Mouse (Mus musculus) spleen, postnatal 36 days (tissue): ENCODE data around the gene Anks1b.

ENCODE experiments used
- DNase-seq, 2 experiments: peaks; one replicate each; pipeline ENCODE4 v3.0.0; 2022; ENCODE audit warnings: low spot score in 2 of 2, mixed read lengths in 1 of 2

Anks1b gene

GRCm38 (mm10) chr10:90814412-90814811, 941.1 kb downstream of the Anks1b start:
- DNase-seq: no peak

GRCm38 (mm10) chr10:90818246-90818937, 945.1 kb downstream of the Anks1b start:
- no peak for DNase-seq

GRCm38 (mm10) chr10:90823438-90823837, 950.1 kb downstream of the Anks1b start:
- DNase-seq: no peak

DNA sequence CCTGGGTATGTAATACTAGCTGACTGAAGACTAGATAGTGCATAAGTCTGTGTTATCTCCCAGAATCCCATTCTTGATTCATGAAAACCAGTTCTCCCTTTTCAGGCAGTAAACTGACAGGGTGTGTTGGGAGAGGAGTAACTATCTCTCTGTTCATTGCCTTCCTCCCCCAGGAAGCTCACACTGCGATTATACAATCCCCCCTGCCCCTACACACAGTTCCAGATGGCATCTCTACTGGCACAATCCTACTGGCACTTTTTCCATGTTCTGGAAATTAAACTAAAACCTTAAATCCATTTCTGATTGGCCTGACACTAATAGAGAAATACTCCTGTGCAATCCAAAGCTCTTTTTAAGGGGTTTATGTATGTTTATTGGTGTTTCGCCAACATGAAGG, 951.4 kb downstream of the Anks1b start:
- DNase-seq: no peak

DNA sequence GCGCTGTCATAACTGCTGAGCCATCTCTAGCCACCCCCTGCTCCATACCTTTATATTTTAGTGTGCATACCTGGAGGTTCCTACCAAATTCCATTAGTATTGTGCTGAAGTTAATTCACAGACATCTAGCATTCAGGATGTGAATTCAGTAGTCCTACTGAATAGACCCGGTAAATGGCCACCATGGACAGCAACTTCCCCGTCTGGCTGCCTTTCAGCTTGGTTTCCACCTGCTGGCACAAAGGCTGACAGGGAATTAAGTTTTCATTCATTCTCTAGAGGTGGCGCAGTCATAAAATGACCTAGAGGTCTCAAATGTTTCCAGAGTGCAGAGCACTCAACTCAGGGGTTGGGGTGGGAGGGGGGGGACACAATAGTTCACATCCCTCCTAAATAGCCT, 953.6 kb downstream of the Anks1b start:
- DNase-seq: no peak

- no peak for DNase-seq
Observed at GRCm38 (mm10) chr10:90828581-90829393, 955.5 kb downstream of the Anks1b start.

DNA sequence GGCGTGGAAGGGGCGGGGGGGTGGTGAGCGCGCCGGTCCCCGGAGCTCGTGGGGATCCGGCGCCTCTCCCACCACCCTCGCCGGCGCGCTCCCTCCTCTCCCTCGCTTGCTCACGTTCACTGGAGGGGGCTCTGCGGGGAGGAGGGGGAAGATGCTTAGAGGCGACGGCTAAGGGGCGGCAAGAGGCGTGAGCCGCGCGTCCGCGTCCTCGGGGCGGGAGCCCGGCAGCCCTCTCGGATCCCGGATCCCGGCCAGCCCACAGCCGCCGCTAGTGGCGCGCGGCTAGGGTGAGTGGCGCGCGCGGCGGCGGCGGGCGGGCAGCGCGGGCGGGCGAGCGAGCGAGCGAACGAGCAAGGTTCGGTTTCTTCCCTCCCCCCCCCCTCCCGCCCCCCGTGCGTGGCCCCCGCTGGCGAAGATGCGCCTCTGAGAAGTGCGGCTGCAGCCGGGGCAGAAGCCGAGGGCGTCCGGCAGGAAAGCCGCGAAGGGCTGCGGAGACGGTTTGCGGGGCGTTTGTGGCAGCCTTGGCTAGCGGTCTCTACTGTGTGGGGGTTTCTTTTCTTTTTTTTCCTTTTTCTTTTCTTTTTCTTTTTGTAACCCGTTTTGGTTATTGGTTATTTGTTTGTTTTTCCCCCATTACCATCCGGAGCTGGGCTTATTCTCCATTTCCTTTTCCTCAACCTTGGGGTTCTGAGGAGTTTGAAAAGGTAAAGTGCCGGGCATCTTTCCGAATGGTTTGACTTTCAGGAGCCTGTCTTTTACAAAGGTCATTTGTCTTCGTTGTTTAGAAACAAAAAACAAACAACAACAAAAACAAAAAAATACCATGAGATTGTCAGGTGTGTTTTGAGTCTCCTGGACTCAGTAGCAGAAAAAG, 956.3 kb downstream of the Anks1b start:
- DNase-seq: no peak

- DNase-seq: no peak
Observed at GRCm38 (mm10) chr10:90830268-90830585, 956.9 kb downstream of the Anks1b start.

DNA sequence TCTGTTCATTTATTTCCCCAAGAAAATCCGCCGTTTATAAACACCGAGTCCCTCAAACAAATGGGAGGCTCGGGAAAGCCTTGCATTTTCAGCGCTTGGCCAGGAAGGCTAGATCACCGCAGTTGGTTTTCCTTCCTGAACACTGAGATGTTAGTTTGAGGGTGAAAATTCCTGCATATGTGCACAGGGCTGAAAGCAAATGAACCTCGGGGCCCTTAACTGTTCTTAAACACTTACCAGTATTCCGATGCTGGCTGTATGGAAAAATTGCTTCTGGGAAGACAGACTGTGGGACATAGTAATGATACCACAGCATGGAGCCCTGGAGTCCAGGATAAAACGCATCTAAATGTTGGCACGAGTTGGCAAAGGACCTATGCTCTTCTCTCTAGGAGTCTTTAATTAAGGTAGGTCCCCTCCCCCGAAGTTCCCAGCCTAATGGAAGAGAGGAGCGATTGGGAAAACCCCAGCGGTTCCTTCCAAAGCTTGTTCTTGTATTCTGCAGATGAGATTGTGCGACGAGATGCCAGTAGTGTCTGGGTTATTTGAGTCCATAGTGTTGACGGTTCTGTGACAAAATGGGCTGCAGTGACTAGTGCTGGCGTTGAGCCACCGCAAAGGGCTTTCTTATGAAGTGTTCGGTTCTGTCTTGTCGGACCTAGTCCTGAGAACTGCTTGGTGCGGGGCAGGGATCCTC, 957.4 kb downstream of the Anks1b start:
- DNase-seq: no peak

- no peak for DNase-seq
Observed at GRCm38 (mm10) chr10:90831288-90831626, 957.9 kb downstream of the Anks1b start.

DNA sequence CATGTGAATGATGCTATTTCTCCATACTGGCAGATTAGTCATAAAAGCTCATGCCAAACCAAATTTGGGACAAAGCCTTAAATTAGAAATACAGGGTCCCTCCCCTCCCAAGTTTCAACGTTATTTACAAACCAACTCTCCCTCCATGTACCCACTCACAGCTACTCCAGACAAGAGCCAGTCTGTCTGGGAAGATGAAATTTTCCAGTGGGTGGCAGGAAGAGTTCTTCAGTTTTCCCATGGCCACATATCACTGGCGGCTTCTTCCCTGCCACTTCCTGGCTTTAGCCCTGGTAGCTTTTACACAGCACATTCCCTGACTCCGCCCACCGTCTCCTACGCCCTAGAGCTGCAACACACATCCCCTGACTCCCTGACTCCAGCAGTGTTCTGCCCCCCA, 961.0 kb downstream of the Anks1b start:
- no peak for DNase-seq

GRCm38 (mm10) chr10:90835195-90835594, 961.9 kb downstream of the Anks1b start:
- no peak for DNase-seq

DNA sequence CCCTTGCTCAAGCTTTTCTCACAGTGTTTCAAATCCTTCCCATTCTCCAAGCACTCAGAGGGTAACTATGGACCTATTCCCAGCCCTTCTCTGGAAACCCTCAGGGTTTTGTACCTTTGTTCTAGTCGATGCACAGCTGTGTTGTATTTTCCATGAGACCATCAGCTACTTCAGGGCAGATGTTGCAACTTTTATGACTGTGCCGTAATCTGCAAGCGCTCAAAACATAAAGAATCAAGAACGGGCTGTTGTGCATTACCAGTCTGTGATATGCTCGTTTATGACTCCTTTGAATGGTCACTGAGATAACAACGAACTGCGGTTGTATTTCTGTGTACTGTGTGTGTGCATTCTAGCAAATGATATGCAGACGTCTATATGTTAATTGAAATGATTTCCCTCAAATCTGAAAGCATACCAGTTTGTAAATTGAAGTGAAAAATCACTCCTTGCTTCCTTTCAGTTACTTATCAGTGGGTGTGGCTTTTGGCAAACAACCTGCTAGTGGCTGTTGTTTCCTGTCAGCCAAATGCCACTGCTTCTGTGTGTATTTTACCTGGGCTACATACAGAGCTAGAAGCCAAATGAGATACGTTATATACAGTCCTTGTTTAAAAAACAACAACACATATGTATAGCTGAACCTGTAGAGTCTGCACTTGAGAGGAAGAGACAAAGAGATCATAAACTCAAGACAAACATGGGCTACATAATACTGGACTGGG, 966.5 kb downstream of the Anks1b start:
- no peak for DNase-seq

DNA sequence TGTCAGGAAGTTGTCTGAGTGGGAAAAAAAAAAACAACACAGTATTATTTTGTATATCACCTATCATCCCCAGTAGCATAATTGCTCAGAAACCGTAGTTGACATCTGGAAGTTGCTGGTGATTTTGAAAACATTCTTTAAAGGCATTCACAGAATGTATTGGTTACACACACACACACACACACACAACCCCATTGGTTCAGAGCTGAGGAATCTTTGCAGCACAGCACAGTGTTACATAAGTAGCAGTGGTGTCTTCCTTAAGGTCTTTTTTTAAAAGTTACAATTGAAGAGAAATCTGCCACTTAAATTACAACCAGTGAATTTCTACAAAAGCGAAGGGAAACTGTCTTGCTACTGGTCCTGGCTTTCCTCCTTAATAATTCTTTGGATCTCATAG, 969.1 kb downstream of the Anks1b start:
- DNase-seq: no peak

DNA sequence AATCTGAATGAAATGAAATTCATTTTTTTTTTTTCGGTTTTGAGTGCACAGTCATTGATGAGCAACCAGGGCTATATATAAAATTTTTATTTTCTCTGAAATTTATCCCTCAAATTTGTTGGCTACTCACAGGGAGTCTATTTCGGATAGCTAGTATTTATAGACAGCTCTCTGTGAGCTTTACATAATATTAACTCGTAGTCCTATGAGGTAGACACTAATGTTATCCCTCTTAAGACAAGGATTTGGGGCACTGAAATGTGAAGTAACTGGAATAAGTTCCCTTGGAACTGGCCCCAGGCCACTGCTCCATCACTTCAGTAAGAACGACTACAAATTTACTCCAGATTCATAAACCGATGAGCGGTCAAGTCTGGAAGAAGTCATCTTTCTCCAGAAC, 977.8 kb downstream of the Anks1b start:
- no peak for DNase-seq

DNA sequence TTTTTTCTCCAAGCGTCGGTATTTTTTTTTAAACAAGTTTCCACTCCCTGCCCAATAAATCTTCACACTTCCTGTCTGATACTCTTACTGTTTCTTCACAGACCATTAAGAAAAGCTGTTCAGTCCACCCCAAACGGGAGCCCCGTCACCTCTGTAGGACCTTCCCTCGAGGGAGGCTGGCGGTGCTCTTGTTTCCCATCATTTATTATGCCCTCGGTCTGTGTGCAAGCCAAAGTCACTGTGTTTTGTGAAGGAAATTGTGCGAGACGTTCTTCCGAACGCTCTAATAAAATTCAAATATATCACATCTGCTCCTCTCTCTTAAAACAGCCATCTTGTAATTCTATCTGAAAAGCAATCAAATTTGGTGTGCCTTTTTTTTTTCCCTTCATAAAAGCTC, 978.7 kb downstream of the Anks1b start:
- no peak for DNase-seq

DNA sequence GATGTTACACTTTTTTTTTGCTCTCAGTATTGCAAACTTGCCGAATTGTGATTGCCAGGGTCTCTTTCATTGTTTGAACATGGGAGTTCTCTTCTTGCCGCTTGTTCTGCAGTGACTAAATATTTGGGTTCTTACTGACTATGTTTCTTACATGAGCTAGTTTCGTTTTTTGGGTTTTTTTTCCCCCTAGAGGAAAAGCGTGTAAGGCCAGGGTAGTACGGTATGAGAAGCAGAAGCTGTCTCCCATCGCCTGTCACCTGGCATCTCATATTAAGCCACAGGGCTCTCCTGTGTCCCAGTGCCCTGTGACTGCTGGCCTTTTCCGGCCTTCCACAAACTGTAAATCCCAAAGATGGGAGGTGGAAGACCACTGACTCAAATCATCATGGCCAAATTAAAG, 979.1 kb downstream of the Anks1b start:
- DNase-seq: no peak

DNA sequence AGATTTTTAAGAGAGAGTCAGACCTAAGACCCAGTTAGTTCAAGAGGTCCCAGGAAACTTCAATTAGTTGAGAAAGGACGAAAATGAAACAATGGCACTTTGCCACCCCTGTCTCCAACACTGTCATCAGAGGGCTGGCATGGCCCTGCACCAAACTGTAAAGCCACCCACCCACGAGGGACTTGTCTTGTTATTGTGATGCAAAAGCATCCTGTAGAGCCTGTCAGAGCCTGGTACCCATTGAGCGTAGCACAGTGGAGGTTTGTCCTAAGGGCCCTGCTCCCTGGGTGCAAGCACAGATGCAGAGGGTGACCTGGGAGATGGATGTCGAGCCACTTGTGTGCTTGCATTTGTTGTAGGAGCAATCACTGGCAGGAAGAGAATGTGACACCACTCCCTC, 983.4 kb downstream of the Anks1b start:
- no peak for DNase-seq

DNA sequence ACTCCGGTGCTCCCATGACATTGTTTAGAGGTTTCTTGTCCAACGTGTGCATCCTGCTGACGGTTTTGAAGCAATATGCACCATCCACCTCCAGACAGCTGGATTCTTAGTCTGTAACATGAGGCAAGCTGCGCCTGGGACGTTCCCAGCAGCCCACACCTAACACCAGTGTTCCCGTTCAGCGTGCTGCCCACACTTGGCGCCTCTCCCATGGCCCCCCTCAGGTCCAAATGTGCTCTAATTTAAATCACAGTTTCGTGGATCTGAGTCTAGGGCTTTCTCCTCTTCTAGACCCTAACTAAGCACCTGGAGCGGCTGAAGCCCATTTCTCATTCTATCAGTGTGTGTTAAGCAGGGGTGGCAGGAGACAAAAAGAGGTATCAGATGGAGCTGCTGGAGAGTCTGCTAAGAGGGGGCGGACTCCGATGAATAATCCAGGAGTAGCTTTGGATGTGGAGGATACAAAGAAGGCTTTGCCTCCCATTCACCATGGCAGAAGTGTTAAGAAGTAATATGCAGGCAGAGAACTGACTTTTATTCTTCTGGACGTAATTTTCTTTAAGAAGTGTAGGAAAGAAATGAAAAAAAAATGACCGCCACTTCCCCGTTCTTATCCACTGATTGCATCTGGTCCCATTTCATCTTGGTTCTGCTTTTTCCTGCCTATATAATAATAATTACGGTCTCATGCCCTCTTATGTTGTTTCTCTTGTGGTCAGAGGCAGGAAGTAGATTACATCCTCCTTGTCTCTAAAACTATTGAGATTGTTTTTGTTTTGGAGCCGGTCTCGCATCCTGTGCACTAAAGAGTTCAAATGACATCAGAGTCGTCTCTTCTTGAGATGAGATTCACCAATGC, 986.6 kb downstream of the Anks1b start:
- no peak for DNase-seq

DNA sequence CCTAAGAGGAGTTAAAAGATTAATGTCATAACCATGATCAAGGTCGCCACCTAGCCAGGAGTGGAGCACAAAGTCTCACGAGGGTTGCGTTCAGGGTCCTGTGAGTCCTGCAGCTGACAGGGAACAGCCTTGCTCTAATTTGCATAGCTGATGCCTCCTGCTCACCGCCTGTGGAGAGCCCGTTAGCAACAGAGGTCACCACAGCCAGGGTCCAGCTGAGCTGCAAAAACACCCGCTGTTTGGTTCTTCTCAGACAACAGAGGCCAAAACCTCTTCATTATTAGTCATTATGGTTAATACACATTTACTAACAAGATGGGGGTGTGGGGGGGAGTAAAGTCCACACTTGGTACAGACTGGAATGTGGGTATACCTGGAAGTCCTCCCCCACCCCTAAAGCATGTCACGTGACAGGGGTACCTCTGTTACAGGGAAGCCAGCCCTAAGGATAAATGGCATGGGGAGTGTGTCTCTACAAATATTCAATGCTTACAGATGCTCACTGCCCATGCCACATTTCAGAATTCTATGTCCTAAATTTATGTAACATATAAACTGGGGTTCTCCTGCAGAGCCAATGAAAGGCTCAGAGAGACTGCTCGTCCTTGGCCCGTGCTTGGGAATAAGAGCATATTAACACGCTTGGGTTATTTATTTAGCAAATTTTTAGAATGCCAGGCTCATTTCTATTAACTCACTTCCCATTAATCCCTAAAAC, 990.7 kb downstream of the Anks1b start:
- no peak for DNase-seq
